Mouse (Mus musculus) Patski (cell line): ENCODE results near the gene Tctn3. TPM values are rescaled to one million over a fixed set of nuclear protein-coding genes. Genes with fewer than 3 reads are reported as not detected.

Experiments
- ATAC-seq: fragments of 100-300 bp; one replicate; pipeline ENCODE4 v1.8.0; 2021
- CTCF ChIA-PET: fragments of 350-600 bp; sonication (Branson Sonifier 250); formaldehyde crosslinking; loops from one replicate; lab custom pipeline; 2022; ENCODE audit warnings: inconsistent platforms; lab: Charles Lee
- POLR2A ChIA-PET: fragments of 350-600 bp; sonication (Branson Sonifier 250); formaldehyde crosslinking; loops from one replicate; lab custom pipeline; 2022; ENCODE audit warnings: antibody characterized with exemption, inconsistent platforms; lab: Charles Lee
- DNase-seq: peaks from one replicate; pipeline ENCODE4 v3.0.0-alpha.2; 2011; ENCODE audit warnings: low read depth, low spot score
- H3K27me3 ChIP-seq: fragments of 371-371 bp; one replicate; pipeline ENCODE4 v1.5.1; 2021
- CTCF ChIP-seq: fragments of 100-300 bp; IDR thresholded peaks from one replicate; pipeline ENCODE4 v1.5.1; 2021
- in situ Hi-C: fragments of 300-500 bp; cut with MboI; formaldehyde crosslinking; loops from 3 replicates; pipeline ENCODE4 v1.11.1; 2018; ENCODE audit warnings: low pct_unique_long_range_greater_than_20kb, mixed read lengths
- polyA plus RNA-seq: library from polyadenylated mRNA; unstranded; gene quantifications from one replicate; pipeline ENCODE4 v1.2.3, GENCODE M21; 2021

Gene Tctn3
- polyA plus RNA-seq, 1 experiment from 2014 or later: 19.9 TPM

DNA sequence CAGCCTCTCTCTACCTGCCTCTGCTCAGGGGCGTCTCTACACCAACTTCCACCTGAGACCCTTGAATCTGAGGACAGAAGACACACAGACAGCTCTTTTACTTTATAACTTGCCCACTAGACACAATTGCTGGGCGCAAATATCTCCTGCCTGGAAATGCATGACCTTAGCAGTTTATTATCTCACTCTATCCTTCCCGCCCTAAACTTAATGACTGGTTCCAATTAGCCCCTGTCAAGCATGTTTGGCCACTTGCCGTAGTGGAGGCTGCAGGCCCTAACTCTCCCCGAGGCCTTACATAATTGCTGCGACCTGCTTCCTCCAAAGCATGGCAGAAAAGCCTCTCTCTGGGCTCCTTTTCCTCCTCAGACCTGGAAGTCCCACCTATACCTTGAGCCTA, 34.3 kb upstream of the Tctn3 start:
- in situ Hi-C loops: no loop called here
- H3K27me3 ChIP-seq: peaks cover 3% of the 10 kb centered on the region
- ChIA-PET CTCF (interaction anchor here (1.0 to 1.5 kb wide), 4 partner anchors 12 to 93 kb away, joined by 3 to 4 read pairs (median 3); no protein-coding TSS in a partner anchor), POLR2A (no interaction called here)
- DNase-seq (no peak), ATAC-seq (no peak)
- TF ChIP-seq CTCF: no peak

DNA sequence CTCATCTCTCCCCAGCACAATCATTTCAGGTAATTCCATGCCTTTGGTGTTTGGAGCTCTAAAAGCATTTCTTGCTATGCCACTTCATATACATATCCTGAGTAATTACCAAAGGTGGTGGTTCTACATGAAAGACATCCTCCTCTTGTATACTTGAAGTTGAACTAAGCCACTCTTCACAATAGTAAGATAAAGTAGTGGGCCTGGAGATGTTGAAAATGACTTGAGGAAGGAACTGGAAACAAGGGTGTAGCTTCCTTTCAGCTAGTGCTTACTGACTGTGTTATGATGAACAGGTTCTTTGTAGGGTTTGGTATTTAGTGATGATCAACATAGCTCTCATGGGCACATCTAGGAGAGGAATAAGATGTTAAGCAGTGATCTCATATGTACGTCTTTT, 31.8 kb upstream of the Tctn3 start:
- ChIA-PET CTCF (interaction anchor here (1.0 kb wide), 1 partner anchor 18 kb away, joined by 3 read pairs; no protein-coding TSS in a partner anchor), POLR2A (no interaction called here)
- ATAC-seq (no peak), DNase-seq (no peak)
- in situ Hi-C loops: no loop called here
- H3K27me3 ChIP-seq: peaks cover 3% of the 10 kb centered on the region
- no peak for TF ChIP-seq CTCF

DNA sequence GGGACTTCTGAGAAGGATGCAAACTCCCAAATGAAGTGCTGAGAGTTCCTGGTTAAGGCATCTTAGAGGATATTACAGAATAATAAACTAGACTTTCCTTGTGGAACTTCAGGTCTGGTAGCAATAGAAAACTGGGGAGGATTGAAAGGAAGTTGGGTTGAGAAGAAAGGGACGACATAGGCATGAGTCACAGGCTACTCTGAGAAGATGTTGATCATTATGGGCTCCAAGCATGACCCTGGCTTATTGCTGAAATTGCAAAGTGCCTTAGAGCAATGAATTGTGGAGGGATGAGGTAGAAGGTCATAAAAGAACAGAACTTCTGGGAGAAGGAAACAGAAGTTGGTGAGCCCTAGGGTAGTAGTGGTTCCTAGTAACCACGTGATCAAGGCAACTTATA, 28.8 kb upstream of the Tctn3 start:
- ChIA-PET POLR2A (no interaction called here), CTCF (no interaction called here)
- H3K27me3 ChIP-seq: peaks cover 3% of the 10 kb centered on the region
- TF ChIP-seq CTCF: no peak
- ATAC-seq (peak; percentile 69), DNase-seq (no peak)
- in situ Hi-C loops: no loop called here

DNA sequence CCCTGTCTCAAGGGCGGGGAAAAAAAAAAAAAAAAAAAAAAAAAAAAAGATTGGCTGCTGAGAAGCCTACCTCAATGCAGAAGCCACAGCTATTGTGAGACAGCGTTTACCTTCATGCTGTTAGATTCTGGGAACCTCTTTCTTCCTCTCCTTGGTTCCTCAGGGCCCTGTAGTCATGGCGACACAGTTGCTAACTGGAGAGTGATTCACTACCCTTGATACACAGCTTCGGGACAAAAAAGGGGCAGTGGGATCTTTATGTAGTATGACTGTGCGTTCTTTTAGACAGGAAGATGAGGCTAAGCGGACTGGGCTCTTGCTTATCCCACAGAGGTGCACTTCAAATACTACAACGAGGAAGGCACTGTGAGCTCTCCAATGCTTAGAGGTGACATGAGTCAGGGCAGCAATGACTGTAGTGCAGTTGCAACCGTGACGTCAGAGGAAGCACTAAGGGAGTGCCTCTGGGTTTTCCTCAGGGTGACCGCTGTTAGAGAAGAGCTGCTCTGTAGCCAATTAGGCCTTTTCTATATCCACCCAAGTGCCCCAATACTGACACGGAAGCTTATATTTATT, 27.8 kb upstream of the Tctn3 start:
- no peak for TF ChIP-seq CTCF
- ATAC-seq (no peak), DNase-seq (no peak)
- no peaks in the 10 kb centered on the region for H3K27me3 ChIP-seq
- CTCF ChIA-PET: interaction anchor here (0.7 kb wide), 1 partner anchor 21 kb away, joined by 3 read pairs; no protein-coding TSS in a partner anchor
- POLR2A ChIA-PET: no interaction called here
- in situ Hi-C loops: no loop called here

DNA sequence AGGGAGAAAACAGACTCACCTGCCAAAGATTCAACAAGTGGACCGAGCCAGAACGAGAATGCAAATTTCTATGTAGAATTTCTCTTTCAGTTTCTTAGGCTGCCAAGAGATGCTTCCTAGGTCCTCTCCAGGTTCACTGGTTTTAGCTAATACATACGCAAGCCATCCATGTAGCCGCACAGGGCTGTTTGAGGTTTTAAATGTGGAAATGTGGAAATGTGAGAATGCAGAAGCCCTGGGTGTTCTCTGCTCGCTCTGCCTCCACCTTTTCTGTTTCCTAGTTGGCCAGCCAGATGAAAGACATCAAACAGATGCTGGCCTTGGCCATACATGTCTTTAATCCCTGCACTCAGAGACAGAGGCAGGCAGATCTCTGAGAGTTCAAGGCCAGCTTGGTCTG, 26.5 kb upstream of the Tctn3 start:
- POLR2A ChIA-PET: no interaction called here

DNA sequence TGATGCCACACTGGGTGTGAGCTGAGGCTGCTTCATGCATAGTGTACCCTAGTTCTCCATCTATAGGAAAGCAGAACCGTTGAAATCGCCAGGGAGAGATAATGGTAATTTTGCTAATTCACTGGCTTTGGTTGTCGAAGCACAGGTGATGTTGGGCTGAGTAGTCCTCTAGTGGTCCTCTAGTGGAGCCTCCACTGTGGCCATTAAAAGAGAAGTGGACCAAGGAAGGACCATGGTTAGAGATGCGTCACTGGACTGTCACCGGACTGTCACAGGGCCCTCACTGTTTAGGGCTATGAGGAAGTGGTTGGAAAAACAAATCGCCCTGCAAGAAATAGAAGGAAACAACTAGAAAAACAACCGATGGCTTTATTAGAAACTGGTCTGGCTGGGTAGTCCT, 25.6 kb upstream of the Tctn3 start:
- no peak for ATAC-seq
- in situ Hi-C loops: no loop called here
- no peak for DNase-seq
- ChIA-PET POLR2A (interaction anchor here (0.8 kb wide), 1 partner anchor 13 kb away, joined by 3 read pairs; no protein-coding TSS in a partner anchor), CTCF (no interaction called here)
- no peak for TF ChIP-seq CTCF
- H3K27me3 ChIP-seq: no peaks in the 10 kb centered on the region

More for the DNA sequence above, 26.5 kb upstream of the Tctn3 start:
- ATAC-seq (no peak), DNase-seq (no peak)
- CTCF ChIA-PET: no interaction called here
- in situ Hi-C loops: no loop called here
- TF ChIP-seq CTCF: no peak
- H3K27me3 ChIP-seq: no peaks in the 10 kb centered on the region

DNA sequence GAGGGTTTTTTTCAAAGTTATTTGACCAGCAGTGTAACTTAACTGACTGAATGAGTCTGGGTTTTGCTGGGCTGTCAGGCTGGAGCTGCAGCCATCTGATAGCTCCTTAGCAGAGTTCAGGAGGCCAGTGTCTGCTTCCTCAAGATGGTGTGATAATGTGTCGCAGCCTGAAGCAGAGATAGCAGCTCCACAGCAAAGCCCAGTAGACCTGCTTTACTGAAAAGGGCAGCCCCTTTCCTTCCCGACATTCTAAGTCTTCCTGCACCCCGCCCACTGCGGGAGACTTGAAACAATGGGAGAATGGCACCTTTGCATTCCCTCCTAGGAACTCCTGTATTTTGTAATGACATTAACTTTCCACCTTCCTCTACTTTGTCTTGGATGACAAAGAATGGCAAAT, 25.1 kb upstream of the Tctn3 start:
- ATAC-seq: no peak
- DNase-seq: no peak
- in situ Hi-C loops: no loop called here
- ChIA-PET POLR2A (interaction anchor here (0.8 kb wide), 1 partner anchor 14 kb away, joined by 3 read pairs; no protein-coding TSS in a partner anchor), CTCF (no interaction called here)
- no peak for TF ChIP-seq CTCF
- no peaks in the 10 kb centered on the region for H3K27me3 ChIP-seq

DNA sequence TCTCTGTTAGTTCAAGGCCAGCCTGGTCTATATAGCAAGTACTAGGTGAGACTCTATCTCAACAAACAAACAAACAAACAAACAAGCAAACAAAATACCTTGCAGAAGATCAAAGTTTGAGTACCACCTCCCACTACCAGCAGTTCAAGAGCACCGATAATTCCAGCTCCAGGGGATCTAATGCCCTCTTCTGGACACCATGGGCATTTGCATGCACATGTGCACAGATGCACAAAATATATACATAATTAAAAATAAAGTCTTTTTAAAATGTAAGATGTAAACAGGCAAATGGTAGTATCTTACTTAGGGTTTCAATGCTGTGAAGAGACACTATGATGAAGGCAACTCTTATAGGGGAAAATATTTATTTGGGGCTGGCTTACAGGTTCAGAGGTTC, 21.1 kb upstream of the Tctn3 start:
- TF ChIP-seq CTCF: peak; percentile 57
- in situ Hi-C loops: no loop called here
- ChIA-PET POLR2A (no interaction called here), CTCF (no interaction called here)
- ATAC-seq (no peak), DNase-seq (no peak)
- no peaks in the 10 kb centered on the region for H3K27me3 ChIP-seq

DNA sequence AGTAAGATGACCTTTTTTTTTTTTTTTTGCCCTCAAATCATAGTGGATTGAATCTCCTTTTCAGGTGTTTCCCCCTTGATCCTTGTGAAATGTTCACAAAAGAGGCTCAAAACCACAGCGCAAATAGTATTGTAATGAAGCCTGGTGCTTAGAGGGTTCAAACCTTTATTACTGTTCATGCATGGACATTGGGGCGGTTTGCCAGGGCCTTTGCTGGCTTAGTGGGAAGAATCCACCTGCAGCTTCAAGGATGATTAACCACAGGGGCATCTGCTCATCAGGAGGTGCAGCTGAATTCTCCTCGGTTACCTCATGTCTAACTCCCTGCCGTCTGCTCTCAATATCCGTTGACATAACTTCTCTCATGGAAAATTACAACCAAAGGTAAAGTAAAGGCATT, 20.6 kb upstream of the Tctn3 start:
- POLR2A ChIA-PET: no interaction called here
- TF ChIP-seq CTCF: no peak
- ATAC-seq: peak; percentile 73

DNA sequence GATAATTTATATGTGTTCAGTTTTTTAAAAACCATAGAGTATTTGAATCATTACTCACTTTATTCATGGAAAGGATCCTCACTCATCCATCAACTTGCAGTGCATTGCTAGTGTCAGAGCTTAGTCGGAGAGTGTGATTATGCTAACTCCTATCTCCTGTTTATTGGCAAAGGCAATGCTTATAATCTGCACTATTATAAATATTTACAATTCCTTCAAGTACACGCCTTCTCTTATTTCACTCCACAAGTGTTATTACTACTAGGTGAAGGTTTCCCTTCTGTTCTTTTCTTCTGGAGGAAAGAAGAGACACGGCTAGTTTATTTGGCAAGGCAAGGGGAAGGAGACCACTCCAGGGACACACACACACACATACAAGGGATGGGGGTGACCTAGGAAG, 20.2 kb upstream of the Tctn3 start:
- no peaks in the 10 kb centered on the region for H3K27me3 ChIP-seq
- ChIA-PET CTCF (interaction anchor here (1.5 kb wide), 1 partner anchor 21 kb away, joined by 5 read pairs; the partner anchor contains the start of gene Tctn3), POLR2A (no interaction called here)
- in situ Hi-C loops: no loop called here
- DNase-seq (no peak), ATAC-seq (no peak)
- TF ChIP-seq CTCF: no peak

More for the DNA sequence above, 20.6 kb upstream of the Tctn3 start:
- no peaks in the 10 kb centered on the region for H3K27me3 ChIP-seq
- CTCF ChIA-PET: interaction anchor here (1.5 kb wide), 1 partner anchor 21 kb away, joined by 5 read pairs; the partner anchor contains the start of gene Tctn3
- in situ Hi-C loops: no loop called here
- DNase-seq: peak; percentile 83

DNA sequence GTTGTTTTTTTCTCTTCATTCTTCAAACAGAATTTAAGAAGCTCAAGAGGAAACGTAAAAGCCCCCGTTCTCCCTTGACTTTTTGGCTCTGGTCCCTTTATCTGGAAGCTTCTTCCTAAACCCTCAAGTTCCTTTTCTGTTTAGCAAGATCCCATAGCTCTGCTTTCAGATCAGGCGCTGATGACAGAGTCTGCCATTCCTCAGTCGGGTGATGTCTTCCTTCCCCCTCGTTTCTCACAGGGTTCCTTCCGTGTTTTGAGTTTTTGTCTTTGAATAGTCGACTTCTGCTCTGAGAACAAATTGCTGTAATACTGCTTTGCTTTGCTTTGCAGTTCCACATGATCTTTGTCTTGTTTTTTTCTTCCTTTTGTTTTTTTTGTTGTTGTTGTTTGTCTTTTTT, 18.6 kb upstream of the Tctn3 start:
- ChIA-PET POLR2A (no interaction called here), CTCF (interaction anchor here (0.9 to 1.9 kb wide), 2 partner anchors 11 to 91 kb away, joined by 3 to 7 read pairs; no protein-coding TSS in a partner anchor)
- H3K27me3 ChIP-seq: no peaks in the 10 kb centered on the region
- in situ Hi-C loops: no loop called here
- DNase-seq (no peak), ATAC-seq (no peak)
- no peak for TF ChIP-seq CTCF
